Mouse (Mus musculus) embryonic stem cell, embryonic (primary cell): Measurements from ENCODE around the gene Fcgrt.

Source experiments
- CTCF ChIA-PET, 4 experiments: fragments of 300-600 bp in 2 of 4; fragments of 350-600 bp in 2 of 4; sonication (Branson Sonifier 250); formaldehyde crosslinking; loops; one replicate each; lab custom pipeline; 2022; ENCODE audit warnings: inconsistent platforms in 2 of 4; lab: Charles Lee
- POLR2A ChIA-PET, 4 experiments: fragments of 300-600 bp in 2 of 4; fragments of 350-600 bp in 2 of 4; sonication (Branson Sonifier 250); formaldehyde crosslinking; loops; one replicate each; lab custom pipeline; 2022; ENCODE audit warnings: antibody characterized with exemption in 4 of 4, inconsistent platforms in 1 of 4; lab: Charles Lee

Gene Fcgrt

DNA sequence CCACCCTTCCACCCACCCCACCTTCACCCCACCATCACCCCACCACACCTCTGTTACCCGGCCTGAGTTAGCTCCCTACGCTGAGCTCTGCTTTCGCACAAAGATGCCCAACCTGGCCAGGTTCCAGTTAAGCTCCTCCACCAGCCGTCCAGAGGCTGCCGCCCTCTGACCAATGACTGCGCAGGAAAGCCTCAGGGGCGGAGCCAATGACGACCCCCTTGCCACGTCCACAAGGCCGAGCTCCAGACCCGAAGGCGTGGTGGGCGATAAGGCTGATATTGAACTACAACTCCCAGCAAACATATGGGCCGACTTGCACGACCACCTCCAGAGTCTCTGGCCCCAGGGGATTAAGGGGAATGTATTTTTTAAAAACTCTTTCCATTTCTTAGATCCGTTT, 11.6 kb downstream of the Fcgrt start, which contains the start of gene Rcn3:
TSS of gene Rcn3 (minus strand) at position 174 of the 400 bp plus-strand sequence.
- ChIA-PET POLR2A (interaction anchor here (0.5 to 18.8 kb wide), 73 partner anchors 8 to 725 kb away, joined by 3 to 368 read pairs (median 4); partner anchors contain the start of genes Fcgrt (in 3 of the 4), Prmt1 (in 3 of the 4), Aldh16a1 (in 2 of the 4) and Rpl13a (in 2 of the 4)), CTCF (interaction anchor here in 3 of 4 experiments (0.6 to 1.5 kb wide), 20 partner anchors 9 to 343 kb away, joined by 3 to 18 read pairs (median 4); partner anchors contain the start of genes Flt3l (in 2 of the 3), Aldh16a1 (in 1 of the 3), Gm45713 (in 1 of the 3) and Gys1 (in 1 of the 3))

DNA sequence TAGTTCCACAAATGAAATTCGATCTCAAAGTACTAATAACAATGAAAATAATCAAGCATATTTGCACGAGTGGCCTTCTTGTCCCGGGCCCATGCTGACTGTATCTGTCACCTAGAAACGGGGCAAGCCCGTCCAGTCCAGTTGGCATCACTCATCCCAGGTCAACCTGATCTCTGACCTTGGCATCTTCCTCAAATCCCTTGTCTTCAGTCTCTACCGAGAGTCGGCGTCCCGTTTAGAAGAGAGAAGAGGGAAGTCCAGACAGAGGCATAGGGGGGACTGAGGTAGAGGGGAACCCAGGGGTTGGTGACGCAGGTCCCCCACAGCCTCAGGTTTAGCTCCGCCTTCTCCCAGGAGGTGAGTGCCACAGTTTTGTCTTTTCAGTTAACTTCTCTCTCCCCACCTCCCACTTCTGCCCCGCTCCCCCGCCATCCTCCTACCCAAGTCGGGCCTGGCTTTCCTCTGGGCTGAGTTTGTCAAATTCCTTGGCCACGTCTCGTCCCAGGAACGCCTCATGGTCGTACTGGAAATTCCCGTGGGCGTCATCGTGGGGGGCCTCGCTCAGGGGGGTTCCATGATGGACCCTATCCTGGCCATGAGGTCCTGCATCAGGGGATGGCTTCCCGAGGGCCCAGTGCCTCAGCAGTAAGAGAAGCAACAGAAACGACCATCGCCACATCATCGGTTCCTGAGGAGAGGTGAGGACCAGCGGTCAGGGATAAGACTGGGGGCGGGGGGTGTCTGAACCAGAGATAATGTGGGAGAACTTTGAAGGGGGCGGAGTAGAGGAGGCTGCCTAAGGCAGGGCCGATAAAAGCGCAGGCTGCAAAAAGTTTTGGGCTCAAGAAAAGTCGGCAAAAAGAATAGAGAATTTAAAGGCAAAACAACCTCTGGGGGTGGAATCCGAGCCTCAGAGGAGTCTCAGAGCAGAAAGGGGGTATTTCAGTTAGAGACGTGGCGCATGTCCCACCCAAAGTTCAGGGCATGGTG, 12.4 kb downstream of the Fcgrt start:
- ChIA-PET POLR2A (interaction anchor here (0.6 to 18.8 kb wide), 92 partner anchors 9 to 724 kb away, joined by 3 to 368 read pairs (median 4); partner anchors contain the start of genes Aldh16a1 (in 3 of the 4), Fcgrt (in 3 of the 4), Prmt1 (in 3 of the 4) and Pih1d1 (in 2 of the 4)), CTCF (interaction anchor here in 3 of 4 experiments (0.7 to 1.6 kb wide), 24 partner anchors 9 to 343 kb away, joined by 3 to 18 read pairs (median 4); partner anchors contain the start of genes Flt3l (in 2 of the 3), Aldh16a1 (in 1 of the 3), Gm45713 (in 1 of the 3) and Gys1 (in 1 of the 3))

DNA sequence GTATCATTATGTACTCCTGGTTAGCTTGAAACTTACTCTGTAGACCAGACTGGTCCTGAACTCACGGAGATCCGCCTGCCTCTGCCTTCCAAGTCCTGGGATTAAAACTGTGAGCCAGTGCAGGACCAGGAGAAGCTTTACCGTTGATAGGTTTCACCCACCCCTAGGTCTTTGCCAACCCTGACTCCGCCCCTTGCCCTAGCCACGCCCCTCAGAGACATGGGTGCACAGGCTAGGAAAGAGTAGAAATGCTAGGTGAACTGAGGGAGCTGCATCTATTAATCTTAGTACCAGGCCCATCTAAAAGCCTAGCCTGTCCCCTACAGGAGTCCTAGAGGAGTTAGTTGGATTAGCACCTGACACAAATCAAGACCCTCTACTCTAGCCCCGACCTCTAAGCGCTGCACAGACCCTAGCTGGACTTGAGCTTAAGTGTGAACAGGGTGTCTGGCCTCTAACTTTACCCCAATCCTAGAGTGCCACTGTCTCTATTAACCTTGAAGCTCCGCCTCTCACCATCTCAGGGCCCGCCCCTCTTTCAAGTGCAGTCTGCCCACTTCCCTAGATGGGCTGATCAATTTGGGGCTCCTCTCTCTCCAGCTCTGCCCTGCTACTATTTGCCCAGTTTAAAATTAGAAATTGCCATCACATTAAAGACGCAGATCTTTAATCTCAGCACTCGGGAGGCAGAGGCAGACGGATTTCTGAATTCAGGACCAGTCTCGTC, 13.2 kb downstream of the Fcgrt start:
- ChIA-PET POLR2A (interaction anchor here in 3 of 4 experiments (0.6 to 18.8 kb wide), 34 partner anchors 8 to 270 kb away, joined by 3 to 368 read pairs (median 4); partner anchors contain the start of genes Aldh16a1 (in 2 of the 3), Fcgrt (in 2 of the 3), Pih1d1 (in 2 of the 3) and Cpt1c (in 1 of the 3)), CTCF (interaction anchor here in 3 of 4 experiments (0.7 to 1.6 kb wide), 9 partner anchors 10 to 53 kb away, joined by 3 to 5 read pairs (median 3); partner anchors contain the start of genes Flt3l (in 1 of the 3) and Gm45713 (in 1 of the 3))

DNA sequence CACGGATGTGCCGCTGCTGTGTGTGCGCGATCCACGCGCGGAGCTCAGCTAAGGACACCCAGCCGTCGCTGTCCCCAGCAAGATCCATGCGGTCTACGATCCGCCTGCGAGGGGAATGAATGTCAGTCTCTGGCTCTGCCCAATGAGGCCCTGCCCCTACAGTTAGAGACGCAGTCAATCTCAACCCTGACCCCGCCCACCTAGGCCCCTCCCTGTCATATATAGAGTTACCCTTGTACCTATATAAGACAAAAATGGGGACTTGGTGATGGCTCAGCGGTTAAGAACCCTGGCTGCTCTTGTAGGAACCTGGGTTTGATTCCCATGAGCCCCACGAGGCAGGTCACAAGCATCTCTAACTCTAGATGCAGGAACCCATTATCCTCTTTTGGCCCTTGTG, 15.1 kb downstream of the Fcgrt start:
- ChIA-PET CTCF (interaction anchor here in 1 of 4 experiments (0.6 kb wide), 1 partner anchor 346 kb away, joined by 3 read pairs; the partner anchor contains the start of gene Gys1), POLR2A (interaction anchor here in 1 of 4 experiments (14.4 to 18.8 kb wide), 2 partner anchors 20 to 36 kb away, joined by 160 to 368 read pairs; partner anchors contain the start of genes Fcgrt, Rpl13a and Rps11)

DNA sequence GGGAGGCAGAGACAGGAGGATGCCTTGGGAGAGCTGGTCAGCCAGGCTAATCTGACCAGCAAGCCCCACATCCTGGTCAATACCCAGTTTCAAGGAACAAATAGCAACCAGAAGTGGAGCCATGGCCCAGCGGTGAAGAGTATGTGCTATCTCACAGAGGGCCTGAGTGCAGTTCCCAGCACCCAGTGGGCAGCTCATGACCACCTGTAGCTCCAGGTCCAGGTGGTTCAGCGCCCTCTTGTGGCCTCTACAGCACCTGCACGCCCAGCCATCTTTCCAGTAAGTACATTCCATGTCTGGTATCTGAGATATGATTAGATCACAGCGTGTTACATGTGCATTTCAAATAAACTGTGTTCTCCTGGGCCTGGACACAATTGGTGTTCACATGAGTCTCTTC, 17.6 kb downstream of the Fcgrt start:
- CTCF ChIA-PET: interaction anchor here in 3 of 4 experiments (0.6 to 2.1 kb wide), 27 partner anchors 11 to 281 kb away, joined by 3 to 8 read pairs (median 4); partner anchors contain the start of genes Ccdc155 (in 2 of the 3), Fcgrt (in 2 of the 3), Flt3l (in 2 of the 3) and Gm45713 (in 2 of the 3)

DNA sequence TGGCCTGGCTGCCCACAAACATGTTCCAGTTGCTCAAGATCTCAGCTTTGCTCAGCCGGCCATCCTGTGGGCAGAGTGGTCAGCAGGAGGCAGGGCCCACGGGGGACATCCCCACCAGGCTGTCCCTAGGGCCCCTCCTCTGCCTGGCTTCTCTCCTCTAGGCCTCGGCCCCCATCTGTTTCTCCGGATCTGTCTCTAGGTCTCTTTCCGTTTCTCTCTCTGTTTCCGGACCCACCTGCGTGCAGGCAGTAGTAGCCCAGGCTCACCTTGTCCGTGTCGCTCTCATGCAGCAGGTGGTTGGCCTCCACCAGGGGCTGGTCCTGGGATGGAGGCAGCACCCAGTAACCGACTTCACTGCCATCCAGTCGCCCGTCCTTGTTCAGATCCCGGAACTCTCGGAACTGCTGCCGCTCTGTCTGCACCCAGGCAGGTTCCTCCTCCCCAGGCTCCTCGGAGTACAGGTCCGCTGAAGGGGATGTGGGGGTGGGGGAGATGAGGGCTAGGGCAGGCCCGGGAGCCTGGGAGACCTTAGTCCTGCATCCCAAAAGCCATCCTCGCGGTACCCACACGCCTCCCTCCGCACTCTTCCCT, 20.3 kb downstream of the Fcgrt start:
- ChIA-PET CTCF (interaction anchor here in 2 of 4 experiments (0.9 to 5.1 kb wide), 7 partner anchors 9 to 278 kb away, joined by 3 to 26 read pairs (median 9); partner anchors contain the start of genes Fcgrt (in 1 of the 2), Flt3l (in 1 of the 2), Gm45713 (in 1 of the 2) and Rcn3 (in 1 of the 2)), POLR2A (interaction anchor here (0.6 to 5.4 kb wide), 22 partner anchors 8 to 121 kb away, joined by 3 to 48 read pairs (median 6); partner anchors contain the start of genes Rcn3 (in 3 of the 4), Aldh16a1 (in 2 of the 4), Ccdc155 (in 1 of the 4) and Rpl13a (in 1 of the 4))

More for the DNA sequence above, 17.6 kb downstream of the Fcgrt start:
- POLR2A ChIA-PET: interaction anchor here in 3 of 4 experiments (0.6 to 18.8 kb wide), 19 partner anchors 10 to 83 kb away, joined by 3 to 368 read pairs (median 3); partner anchors contain the start of genes Rpl13a (in 2 of the 3), Aldh16a1 (in 1 of the 3), Fcgrt (in 1 of the 3) and Prr12 (in 1 of the 3)

DNA sequence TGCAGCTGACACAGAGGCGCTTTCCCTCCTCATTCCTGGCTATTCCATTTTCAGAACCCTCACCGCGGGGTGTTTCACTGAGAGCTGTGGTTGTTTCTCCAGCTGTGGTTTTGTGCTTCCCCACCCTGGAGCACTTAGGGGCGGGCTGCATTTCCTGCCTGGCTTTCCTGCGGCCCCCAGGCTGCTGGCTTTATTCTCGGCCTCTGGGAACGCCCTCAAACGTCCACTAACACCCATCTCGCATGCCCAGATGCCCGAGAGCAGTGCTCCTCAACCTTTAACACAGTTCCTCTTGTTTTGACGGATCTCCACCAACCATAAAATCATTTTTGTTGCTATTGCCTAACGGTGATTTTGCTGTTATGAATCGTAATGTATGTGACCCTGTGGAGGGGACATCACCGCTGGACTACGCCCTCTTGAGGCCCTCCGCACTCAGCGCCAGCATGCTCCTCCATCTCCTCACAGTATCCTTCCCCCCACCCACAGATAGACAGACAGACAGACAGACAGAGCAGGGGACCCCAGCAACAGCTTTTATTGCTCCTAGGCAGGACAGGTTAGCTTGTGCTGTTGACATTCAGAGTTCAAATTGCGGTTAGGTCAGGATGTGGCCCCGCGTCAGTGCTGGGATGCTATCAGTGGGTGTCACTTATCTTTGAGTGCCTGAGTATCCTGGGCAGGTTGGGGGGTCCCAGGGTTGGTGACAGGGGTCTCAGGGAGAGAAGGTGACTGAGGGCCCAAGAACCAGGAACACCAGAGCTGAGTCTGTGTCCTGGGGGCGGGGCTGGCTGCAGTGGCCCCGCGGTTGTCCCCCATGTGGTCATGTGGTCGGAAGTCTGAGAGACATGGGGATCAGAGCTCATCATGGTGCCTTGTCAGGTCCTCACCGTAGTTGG, 21.0 kb downstream of the Fcgrt start:
- ChIA-PET CTCF (interaction anchor here in 3 of 4 experiments (0.7 to 5.1 kb wide), 14 partner anchors 10 to 278 kb away, joined by 3 to 26 read pairs (median 5); partner anchors contain the start of genes Flt3l (in 2 of the 3), Gm45713 (in 2 of the 3), Fcgrt (in 1 of the 3) and Rcn3 (in 1 of the 3)), POLR2A (interaction anchor here (0.6 to 5.4 kb wide), 35 partner anchors 8 to 329 kb away, joined by 3 to 48 read pairs (median 4); partner anchors contain the start of genes Rcn3 (in 3 of the 4), Aldh16a1 (in 2 of the 4), Rps11 (in 2 of the 4) and Ccdc155 (in 1 of the 4))

DNA sequence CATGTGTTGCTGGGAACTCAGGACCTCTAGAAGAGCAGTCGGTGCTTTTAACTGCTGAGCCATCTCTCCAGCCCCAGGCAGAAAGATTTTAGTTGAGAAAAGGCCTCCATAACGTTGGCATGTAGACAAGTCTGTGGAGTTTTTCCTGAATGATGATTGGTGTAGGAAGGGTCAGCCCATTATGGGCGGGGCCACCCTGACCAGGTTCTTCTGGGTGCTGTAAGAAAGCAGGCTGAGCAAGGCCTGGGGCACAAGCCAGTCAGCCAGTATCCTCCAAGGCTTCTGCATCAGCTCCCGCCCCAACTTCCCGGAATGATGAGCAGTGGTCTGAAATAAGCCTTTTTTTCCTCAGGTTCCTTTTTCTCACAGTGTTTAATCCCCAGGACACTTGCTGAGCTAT, 22.6 kb downstream of the Fcgrt start:
- ChIA-PET POLR2A (interaction anchor here (0.6 to 5.4 kb wide), 27 partner anchors 10 to 379 kb away, joined by 3 to 48 read pairs (median 4); partner anchors contain the start of genes Rcn3 (in 2 of the 4), Rps11 (in 2 of the 4), Ap2a1 (in 1 of the 4) and Fcgrt (in 1 of the 4)), CTCF (interaction anchor here (0.6 to 5.1 kb wide), 16 partner anchors 9 to 215 kb away, joined by 3 to 26 read pairs (median 4); partner anchors contain the start of genes Flt3l (in 2 of the 4), Gm45713 (in 2 of the 4), Fcgrt (in 1 of the 4) and Rcn3 (in 1 of the 4))

DNA sequence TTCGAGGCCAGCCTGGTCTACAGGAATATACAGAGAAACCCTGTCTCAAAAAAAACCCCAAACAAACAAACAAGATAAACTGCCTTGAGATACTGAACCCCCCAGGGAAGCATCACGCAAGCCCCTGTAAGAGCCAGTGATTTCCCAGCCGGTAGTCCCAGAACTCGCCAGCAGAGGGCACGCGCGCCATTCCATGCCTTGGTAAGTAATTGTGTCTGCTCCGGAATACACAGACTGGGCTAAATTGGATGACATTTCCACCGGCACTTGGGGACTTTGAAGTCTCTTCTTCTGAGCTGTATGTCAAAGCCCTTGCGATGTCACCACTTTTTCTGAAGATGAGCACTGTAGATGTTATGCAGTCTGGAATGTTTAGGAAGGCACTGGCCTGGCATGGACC, 23.8 kb downstream of the Fcgrt start:
- CTCF ChIA-PET: interaction anchor here (0.6 to 5.1 kb wide), 16 partner anchors 12 to 602 kb away, joined by 3 to 26 read pairs (median 3); partner anchors contain the start of genes Flt3l (in 2 of the 4), Gm45713 (in 2 of the 4) and Rcn3 (in 1 of the 4)
- POLR2A ChIA-PET: interaction anchor here (0.5 to 5.4 kb wide), 28 partner anchors 10 to 263 kb away, joined by 3 to 48 read pairs (median 3); partner anchors contain the start of genes Rcn3 (in 2 of the 4) and Rpl13a (in 1 of the 4)

DNA sequence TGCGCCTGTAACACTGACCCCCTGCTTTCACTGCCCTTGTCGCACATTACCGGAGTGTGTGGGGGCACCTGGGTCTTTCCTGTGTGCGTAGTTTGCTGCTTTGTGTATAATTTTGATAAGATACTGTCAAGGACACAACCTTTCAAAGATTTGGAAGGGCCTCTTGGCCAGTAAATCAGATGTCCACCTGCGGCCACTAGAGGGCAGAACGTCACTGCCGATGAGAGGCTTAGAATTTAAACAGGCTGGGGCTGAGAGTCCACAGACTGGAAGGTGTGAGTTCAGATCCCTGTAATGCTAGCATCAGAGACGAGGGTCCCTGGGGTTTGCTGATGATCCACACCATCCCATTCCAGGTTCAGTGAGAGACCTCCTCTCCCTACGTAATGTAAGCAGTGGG, 25.1 kb downstream of the Fcgrt start:
- ChIA-PET CTCF (interaction anchor here in 2 of 4 experiments (0.9 to 5.1 kb wide), 7 partner anchors 11 to 84 kb away, joined by 3 to 26 read pairs (median 4); partner anchors contain the start of genes Aldh16a1 (in 1 of the 2), Flt3l (in 1 of the 2), Gm45713 (in 1 of the 2) and Pih1d1 (in 1 of the 2)), POLR2A (interaction anchor here in 2 of 4 experiments (0.8 to 5.4 kb wide), 12 partner anchors 9 to 76 kb away, joined by 3 to 48 read pairs (median 4); partner anchors contain the start of genes Aldh16a1 (in 1 of the 2), Pih1d1 (in 1 of the 2) and Rpl13a (in 1 of the 2))

DNA sequence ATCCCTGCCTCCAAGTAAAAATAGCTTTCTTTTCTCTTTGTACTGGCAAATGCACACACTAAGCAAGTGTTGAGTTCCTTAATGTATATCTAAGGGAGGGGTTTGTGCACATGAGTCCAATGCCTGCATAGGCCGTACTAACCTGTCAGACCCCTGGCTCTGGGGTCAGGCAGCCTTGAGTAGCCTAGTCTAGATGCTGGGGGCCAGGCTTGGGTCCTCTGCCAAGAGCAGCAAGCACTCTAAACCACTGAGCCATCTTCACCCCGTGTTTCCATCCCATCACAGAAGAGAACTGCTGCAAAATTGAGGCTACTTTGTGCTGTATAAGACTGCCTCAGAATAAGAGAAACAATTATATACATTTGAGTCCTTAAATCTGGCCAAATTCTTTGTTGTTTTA, 25.8 kb downstream of the Fcgrt start:
- CTCF ChIA-PET: interaction anchor here in 2 of 4 experiments (0.7 to 2.0 kb wide), 4 partner anchors 10 to 119 kb away, joined by 3 to 20 read pairs (median 4); no protein-coding TSS in a partner anchor
- POLR2A ChIA-PET: interaction anchor here in 3 of 4 experiments (0.7 to 8.6 kb wide), 8 partner anchors 9 to 121 kb away, joined by 3 to 115 read pairs (median 3); partner anchors contain the start of genes Prmt1 (in 1 of the 3) and Rps11 (in 1 of the 3)

DNA sequence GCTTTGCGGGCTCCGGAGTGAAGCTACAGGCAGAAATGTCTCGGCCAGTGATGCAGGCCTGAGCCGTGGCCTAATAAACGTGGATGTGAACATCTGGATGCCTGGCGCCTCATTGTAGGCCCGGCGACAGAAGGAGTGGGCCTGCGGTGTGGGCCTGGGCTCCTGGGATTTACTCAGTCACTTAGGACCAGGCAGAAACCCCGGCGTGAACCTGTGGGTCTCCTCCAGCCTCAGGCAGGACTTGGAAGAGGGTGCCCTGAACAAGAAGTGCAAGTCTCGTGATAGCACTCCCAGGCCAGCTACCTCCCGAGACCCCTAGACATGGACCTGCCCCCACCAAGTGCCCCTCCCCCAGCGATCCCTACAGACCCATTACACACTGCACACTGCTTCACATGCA, 26.3 kb downstream of the Fcgrt start:
- POLR2A ChIA-PET: interaction anchor here in 3 of 4 experiments (0.6 to 8.6 kb wide), 12 partner anchors 9 to 372 kb away, joined by 3 to 115 read pairs (median 4); partner anchors contain the start of genes Prmt1 (in 1 of the 3) and Rps11 (in 1 of the 3)
- CTCF ChIA-PET: interaction anchor here in 3 of 4 experiments (0.6 to 2.0 kb wide), 9 partner anchors 9 to 370 kb away, joined by 3 to 20 read pairs (median 5); no protein-coding TSS in a partner anchor

DNA sequence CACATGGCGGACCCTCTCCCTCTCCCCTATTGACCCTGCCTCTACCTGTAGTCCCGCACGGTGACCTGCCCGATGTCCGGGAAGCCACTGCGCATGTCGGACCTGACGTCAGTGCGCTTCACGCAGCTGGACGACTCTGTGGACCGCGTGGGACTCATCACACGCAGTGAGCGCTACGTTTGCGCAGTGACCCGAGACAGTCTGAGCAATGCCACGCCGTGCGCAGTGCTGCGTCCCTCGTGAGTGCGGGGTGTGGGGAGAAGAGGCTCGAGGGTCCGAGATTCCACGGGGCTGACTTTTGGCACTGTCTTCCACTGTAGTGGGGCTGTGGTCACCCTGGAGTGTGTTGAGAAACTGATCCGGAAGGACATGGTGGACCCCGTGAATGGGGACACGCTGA, 27.1 kb downstream of the Fcgrt start:
- ChIA-PET CTCF (interaction anchor here in 3 of 4 experiments (0.6 to 2.0 kb wide), 11 partner anchors 9 to 379 kb away, joined by 3 to 20 read pairs (median 4); partner anchors contain the start of genes Flt3l (in 1 of the 3) and Gm45713 (in 1 of the 3)), POLR2A (interaction anchor here in 2 of 4 experiments (0.8 to 8.6 kb wide), 11 partner anchors 8 to 90 kb away, joined by 3 to 115 read pairs (median 3); partner anchors contain the start of genes Prmt1 (in 2 of the 2) and Rps11 (in 1 of the 2))
